Mouse (Mus musculus): Measurements from ENCODE around the gene Pdlim4.

DNA sequence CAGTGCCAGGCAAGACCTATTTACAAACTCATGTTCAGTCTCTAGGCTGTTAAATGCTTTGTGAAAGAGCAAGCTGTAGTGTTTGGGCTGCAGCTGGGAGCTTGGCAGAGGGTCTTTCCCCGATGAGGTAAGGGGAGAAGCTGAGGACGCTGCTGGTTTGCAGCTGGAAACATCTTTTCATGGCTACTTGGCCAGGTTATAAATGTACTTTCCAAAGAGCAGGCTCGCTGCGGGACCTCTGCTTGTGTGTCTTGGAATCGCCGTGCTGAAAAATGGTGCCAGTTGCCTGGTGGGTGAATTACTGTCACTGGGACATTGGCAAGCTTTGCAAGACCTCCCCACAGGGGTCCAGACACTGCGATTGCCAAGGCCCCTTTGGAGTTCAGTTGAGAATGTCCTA lies 38.4 kb upstream of the Pdlim4 start:
- TF ChIP-seq EP300 (IDR thresholded peaks at IDR 0.05; ENCODE audit: low read depth) (no peak), CTCF (IDR thresholded peaks at IDR 0.05; ENCODE audit: low read depth) (no peak)

All from liver, postnatal 0 days (tissue).